Mouse (Mus musculus) heart, postnatal 10 days (tissue): ENCODE measurements around the gene Cdkn1b. TPM values are rescaled to one million over a fixed set of nuclear protein-coding genes. Genes with fewer than 3 reads are reported as not detected.

Source experiments
- DNase-seq, 2 experiments: peaks; one replicate each; pipeline ENCODE4 v3.0.0; 2021
- intact Hi-C: fragments of 180-260 bp; cut with DNase I; formaldehyde crosslinking; loops from one replicate; pipeline ENCODE4 v1.15.1; 2025
- total RNA-seq, 2 experiments: library from RNA; stranded (reverse); gene quantifications; 2 replicates each; pipeline ENCODE4 v1.2.3; 2021

Cdkn1b gene
- total RNA-seq, 2 experiments from 2014 or later, result 45.1 to 53.5 TPM

GRCm38 (mm10) chr6:134927595-134928095 is 7.4 kb downstream of the Cdkn1b start:
- intact Hi-C loops, result loop anchor here (1.0 to 2.0 kb wide), 2 partner anchors 7 to 53 kb away; partner anchors contain the start of genes Apold1 and Cdkn1b
- peak in 1 of 2 experiments; percentile 51 for DNase-seq

- peak; percentile 91 to 92 for DNase-seq
- intact Hi-C loops, result loop anchor here (1.0 to 2.0 kb wide), 2 partner anchors 8 to 53 kb away; partner anchors contain the start of genes Apold1 and Cdkn1b
Observed at GRCm38 (mm10) chr6:134928096-134928888, 8.1 kb downstream of the Cdkn1b start.

- DNase-seq, result peak; percentile 52 to 55
- intact Hi-C loops, result loop anchor here (1.0 to 2.0 kb wide), 2 partner anchors 9 to 52 kb away; partner anchors contain the start of genes Apold1 and Cdkn1b
Observed at GRCm38 (mm10) chr6:134928889-134929310, 8.7 kb downstream of the Cdkn1b start.

GRCm38 (mm10) chr6:134929926-134930325 is 9.7 kb downstream of the Cdkn1b start:
- no peak for DNase-seq
- intact Hi-C loops, result loop anchor here (2.0 kb wide), 1 partner anchor 51 kb away; the partner anchor contains the start of gene Apold1

- DNase-seq, result no peak
- intact Hi-C loops, result no loop called here
Observed at GRCm38 (mm10) chr6:134930383-134930782, 10.2 kb downstream of the Cdkn1b start.

- DNase-seq, result no peak
- intact Hi-C loops, result no loop called here
Observed at GRCm38 (mm10) chr6:134931146-134931545, 10.9 kb downstream of the Cdkn1b start.

GRCm38 (mm10) chr6:134932486-134933206 is 12.4 kb downstream of the Cdkn1b start:
- DNase-seq, result peak in 1 of 2 experiments; percentile 51
- intact Hi-C loops, result no loop called here

- DNase-seq, result no peak
- intact Hi-C loops, result no loop called here
Observed at GRCm38 (mm10) chr6:134933207-134933558, 13.0 kb downstream of the Cdkn1b start.

- intact Hi-C loops, result no loop called here
- no peak for DNase-seq
Observed at GRCm38 (mm10) chr6:134934305-134934704, 14.1 kb downstream of the Cdkn1b start.

- intact Hi-C loops, result loop anchor here (10.0 kb wide), 1 partner anchor 515 kb away; no protein-coding TSS in a partner anchor
- no peak for DNase-seq
Observed at GRCm38 (mm10) chr6:134939781-134940180, 19.6 kb downstream of the Cdkn1b start.

GRCm38 (mm10) chr6:134943759-134944407 is 23.7 kb downstream of the Cdkn1b start:
- DNase-seq, result no peak
- intact Hi-C loops, result loop anchor here (10.0 kb wide), 1 partner anchor 519 kb away; no protein-coding TSS in a partner anchor

GRCm38 (mm10) chr6:134946054-134946453 is 25.9 kb downstream of the Cdkn1b start:
- intact Hi-C loops, result loop anchor here (2.0 to 10.0 kb wide), 5 partner anchors 25 to 521 kb away; partner anchors contain the start of genes Cdkn1b and Gpr19
- no peak for DNase-seq

- intact Hi-C loops, result loop anchor here (2.0 to 10.0 kb wide), 5 partner anchors 26 to 522 kb away; partner anchors contain the start of genes Cdkn1b and Gpr19
- no peak for DNase-seq
Observed at GRCm38 (mm10) chr6:134946858-134947257, 26.7 kb downstream of the Cdkn1b start.

GRCm38 (mm10) chr6:134947311-134948087 is 27.3 kb downstream of the Cdkn1b start:
- DNase-seq, result peak; percentile 74 to 83

GRCm38 (mm10) chr6:134948522-134949061 is 28.4 kb downstream of the Cdkn1b start:
- intact Hi-C loops, result loop anchor here (5.0 to 10.0 kb wide), 2 partner anchors 291 to 524 kb away; no protein-coding TSS in a partner anchor

More at GRCm38 (mm10) chr6:134947311-134948087, 27.3 kb downstream of the Cdkn1b start:
- intact Hi-C loops, result loop anchor here (2.0 to 10.0 kb wide), 5 partner anchors 27 to 523 kb away; partner anchors contain the start of genes Cdkn1b and Gpr19

GRCm38 (mm10) chr6:134949241-134949640 is 29.0 kb downstream of the Cdkn1b start:
- DNase-seq, result no peak
- intact Hi-C loops, result loop anchor here (5.0 to 10.0 kb wide), 2 partner anchors 292 to 524 kb away; no protein-coding TSS in a partner anchor

More at GRCm38 (mm10) chr6:134948522-134949061, 28.4 kb downstream of the Cdkn1b start:
- DNase-seq, result no peak

- intact Hi-C loops, result no loop called here
- DNase-seq, result no peak
Observed at GRCm38 (mm10) chr6:134951364-134951763, 31.2 kb downstream of the Cdkn1b start.

- no peak for DNase-seq
- intact Hi-C loops, result no loop called here
Observed at GRCm38 (mm10) chr6:134953976-134954375, 33.8 kb downstream of the Cdkn1b start.

GRCm38 (mm10) chr6:134956388-134956787 is 36.2 kb downstream of the Cdkn1b start:
- intact Hi-C loops, result no loop called here
- no peak for DNase-seq
